Mouse (Mus musculus) embryonic facial prominence, embryonic 15.5 days (tissue): ENCODE data around the gene Atp8b4. TPM values are rescaled to one million over a fixed set of nuclear protein-coding genes. Genes with fewer than 3 reads are reported as not detected.

Experiments
- ATAC-seq: fragments of 200-750 bp; cut with Nextera tagmentation; 2 replicates; pipeline ENCODE4 v1.8.0; 2017; ENCODE audit warnings: low read depth, moderate TSS enrichment; ENCODE audit not compliant: insufficient number of reproducible peaks, low FRiP score, low TSS enrichment
- H3K27ac ChIP-seq: fragments of 300-500 bp; sonication (generic); replicated peaks from 2 replicates; pipeline ENCODE4 v1.5.1; 2015; ENCODE audit warnings: mild to moderate bottlenecking, inconsistent platforms
- H3K27me3 ChIP-seq: fragments of 300-500 bp; sonication (generic); 2 replicates; pipeline ENCODE4 v1.6.1; 2015; ENCODE audit warnings: inconsistent platforms
- H3K36me3 ChIP-seq: fragments of 300-500 bp; sonication (generic); 2 replicates; pipeline ENCODE4 v1.6.1; 2015; ENCODE audit warnings: mild to moderate bottlenecking, inconsistent platforms
- H3K4me1 ChIP-seq: fragments of 300-500 bp; sonication (generic); 2 replicates; pipeline ENCODE4 v1.6.1; 2015; ENCODE audit warnings: inconsistent platforms
- H3K4me2 ChIP-seq: fragments of 300-500 bp; sonication (generic); replicated peaks from 2 replicates; pipeline ENCODE4 v1.6.1; 2015; ENCODE audit warnings: mild to moderate bottlenecking, inconsistent platforms
- H3K4me3 ChIP-seq: fragments of 300-500 bp; sonication (generic); replicated peaks from 2 replicates; pipeline ENCODE4 v1.5.1; 2015; ENCODE audit warnings: mild to moderate bottlenecking, inconsistent platforms
- H3K9ac ChIP-seq: fragments of 300-500 bp; sonication (generic); 2 replicates; pipeline ENCODE4 v1.6.1; 2015; ENCODE audit warnings: inconsistent platforms
- H3K9me3 ChIP-seq: fragments of 300-500 bp; sonication (generic); replicated peaks from 2 replicates; pipeline ENCODE4 v1.6.1; 2016; ENCODE audit warnings: inconsistent platforms
- WGBS: fragments of 180-500 bp; shearing (Covaris S2); methylation state at CpG from one replicate; pipeline ENCODE4 v1.1.7; 2015; 5-methylcytosine and 5-hydroxymethylcytosine counted together
- polyA plus RNA-seq: library from polyadenylated mRNA; unstranded; fragments of >200 nt; fragmentation: Nextera tagmentation; extraction: Ambion mirVana; gene quantifications from 2 replicates; pipeline ENCODE4 v1.2.1, GENCODE M21; 2015

Gene Atp8b4
- polyA plus RNA-seq, 1 experiment from 2014 or later = 3.4 TPM

GRCm38 (mm10) chr2:126275511-126275910 lies 225.0 kb downstream of the Atp8b4 start:
- H3K27me3 ChIP-seq = no peaks in the 10 kb centered on the region
- no peaks in the 10 kb centered on the region for H3K9me3 ChIP-seq
- no peak overlapping the region for H3K9ac ChIP-seq
- H3K4me3 ChIP-seq = no peak overlapping the region
- H3K4me1 ChIP-seq = peaks cover 6% of the 10 kb centered on the region; the same call in 1 of the 2 replicates
- H3K36me3 ChIP-seq = no peaks in the 10 kb centered on the region
- no peak for ATAC-seq
- WGBS = 76% methylated on average over 3 of the region's 3 CpGs
- peak overlapping the region; percentile 44; the same call in 1 of the 2 replicates for H3K27ac ChIP-seq
- no peak overlapping the region for H3K4me2 ChIP-seq

GRCm38 (mm10) chr2:126274826-126275405 lies 225.6 kb downstream of the Atp8b4 start:
- Histone ChIP-seq H3K9me3 (no peaks in the 10 kb centered on the region), H3K4me3 (no peak overlapping the region), H3K36me3 (no peaks in the 10 kb centered on the region), H3K9ac (no peak overlapping the region), H3K27me3 (no peaks in the 10 kb centered on the region), H3K27ac (peak overlapping the region; percentile 44; the same call in 1 of the 2 replicates), H3K4me2 (no peak overlapping the region), H3K4me1 (peaks cover 6% of the 10 kb centered on the region; the same call in 1 of the 2 replicates)
- ATAC-seq = no peak
- 55% methylated on average over 3 of the region's 3 CpGs for WGBS

DNA sequence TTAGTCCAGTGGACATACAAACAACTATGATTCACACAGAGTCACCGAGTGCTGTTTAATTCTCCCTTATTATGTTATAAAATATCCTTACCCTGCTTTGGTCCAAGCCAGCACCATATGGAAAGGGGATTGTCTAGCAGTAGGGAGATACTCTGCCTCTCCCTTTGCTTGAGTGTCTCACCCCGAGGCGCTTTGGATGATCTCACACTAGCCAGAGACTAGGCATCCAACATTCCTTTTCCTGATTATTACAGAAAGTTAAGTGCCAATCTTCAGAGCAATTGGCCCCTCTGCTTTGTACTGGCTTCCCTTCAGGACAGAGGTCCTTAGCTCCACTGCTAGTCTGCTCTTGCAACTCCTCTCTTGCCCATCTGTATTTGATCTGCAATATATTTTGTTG lies 226.2 kb downstream of the Atp8b4 start:
- no peaks in the 10 kb centered on the region for H3K36me3 ChIP-seq
- no peaks in the 10 kb centered on the region for H3K9me3 ChIP-seq
- H3K9ac ChIP-seq = no peak overlapping the region
- peak overlapping the region; percentile 8; the same call in 1 of the 2 replicates for H3K27ac ChIP-seq
- 49% methylated on average over 3 of the region's 3 CpGs for WGBS
- no peak overlapping the region for H3K4me2 ChIP-seq
- H3K4me1 ChIP-seq = peaks cover 6% of the 10 kb centered on the region; the same call in 1 of the 2 replicates
- no peaks in the 10 kb centered on the region for H3K27me3 ChIP-seq
- H3K4me3 ChIP-seq = no peak overlapping the region
- no peak for ATAC-seq

Other genes with a start within 250 kb of the Atp8b4 start
- 16.3 and 24.8 TPM in 2 replicates for gene Slc27a2, start 51.7 kb upstream of the Atp8b4 start, polyA plus RNA-seq
- gene Hdc, start 118.6 kb upstream of the Atp8b4 start, polyA plus RNA-seq = 129 and 142 TPM in 2 replicates
- gene Gabpb1, start 175.7 kb upstream of the Atp8b4 start, polyA plus RNA-seq = 41.3 and 41.6 TPM in 2 replicates
- 38.9 and 41.5 TPM in 2 replicates for gene Usp8, start 206.7 kb upstream of the Atp8b4 start, polyA plus RNA-seq